Comparison of ENCODE assay signal across 10 mouse cellular contexts in the genomic region with DNA sequence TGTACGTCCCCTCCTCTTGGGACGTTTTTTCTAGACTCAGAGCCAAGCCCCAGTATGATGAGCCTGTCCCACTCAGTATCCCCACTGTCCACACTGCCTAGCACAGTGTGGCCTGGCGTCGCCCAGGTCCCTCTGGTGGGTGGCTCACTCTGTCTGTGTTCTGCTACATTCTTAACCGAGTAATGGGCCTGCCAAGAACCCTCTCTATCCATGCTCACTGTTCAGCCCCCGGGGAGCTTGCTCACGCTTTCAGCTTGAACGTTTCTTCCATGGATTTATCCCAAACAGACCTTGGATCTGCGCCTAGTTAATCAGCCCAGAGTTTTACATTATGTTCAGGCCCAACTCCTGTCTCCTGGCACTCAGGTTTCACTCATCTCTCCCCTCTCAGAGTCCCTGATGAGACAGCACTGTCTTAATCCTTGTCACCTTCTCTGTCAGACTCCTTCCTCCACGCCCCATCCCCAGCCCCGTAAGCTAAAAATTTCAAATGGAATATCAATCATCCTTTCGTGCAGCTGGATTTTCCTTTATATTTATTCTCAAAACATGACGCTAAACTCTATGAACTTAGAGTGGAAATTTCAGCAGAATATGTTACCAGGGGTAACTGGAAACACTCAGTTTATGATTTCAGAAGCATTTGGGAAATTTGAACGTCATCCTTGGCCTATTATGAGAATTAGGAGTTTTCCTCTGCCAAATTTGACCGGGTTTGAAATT.
DNase-seq lines count a peak whose midpoint lies in the region; ATAC-seq lines count a peak whose summit lies in the region.
"Had no signal": no experiment of that assay in that cellular context is flagged by ENCODE, and none has a peak within 500 bp of the region (broad histone marks: within the 10 kb centered on the region; RNA-seq: fewer than 3 reads in every experiment).

No protein-coding gene starts in this region.

- no peak overlapping the region for H3K4me2 ChIP-seq in limb, embryonic 12.5 days

- H3K9ac ChIP-seq in limb, embryonic 12.5 days (replicated peaks) = no peak overlapping the region
- H3K9ac ChIP-seq: liver, embryonic 14.5 days had no signal

- H3K27ac ChIP-seq in limb, embryonic 12.5 days = peak overlapping the region; percentile 60; the same call in 1 of the 2 replicates
- H3K27ac ChIP-seq: liver, embryonic 14.5 days had no signal

- WGBS in limb, embryonic 12.5 days = 74% methylated on average over 15 of the region's 15 CpGs

- no peaks in the 10 kb centered on the region for H3K27me3 ChIP-seq in limb, embryonic 12.5 days

- intact Hi-C loops in gastrocnemius, postnatal 14 days (cut with DNase I; ENCODE audit: low total_unique reads) = no loop called here

- H3K36me3 ChIP-seq in limb, embryonic 12.5 days = peaks cover 3% of the 10 kb centered on the region; the same call in 1 of the 2 replicates

- no peak for ATAC-seq in limb, embryonic 12.5 days (ENCODE audit: insufficient number of reproducible peaks, insufficient read depth, low FRiP score, low TSS enrichment, low read depth)
- no peak for ATAC-seq in erythroblast, adult 5-6 weeks (replicated peaks; ENCODE audit: low FRiP score, poor library complexity, severe bottlenecking)

- no peak overlapping the region for H3K4me3 ChIP-seq in limb, embryonic 12.5 days (replicated peaks)

- peak; percentile 51 for DNase-seq in kidney, postnatal 10 days
- DNase-seq in kidney, adult 11 months = no peak
- peak; percentile 42 to 57 for DNase-seq in cerebellum, postnatal 14 days
- peak; percentile 50 for DNase-seq in gastrocnemius, postnatal 14 days
- DNase-seq in frontal cortex, postnatal 25 days (ENCODE audit: low spot score in 2 of 2) = no peak
- no peak for DNase-seq in urinary bladder, postnatal 25 days (ENCODE audit: low spot score)

- no peaks in the 10 kb centered on the region for H3K9me3 ChIP-seq in limb, embryonic 12.5 days
- H3K9me3 ChIP-seq: G1E had no signal

- H3K4me1 ChIP-seq in limb, embryonic 12.5 days (replicated peaks) = peaks cover 64% of the 10 kb centered on the region

Comparison
In these comparisons a context has a peak if more than half of its experiments do, and no peak if none do; other contexts are left out.
1. DNase-seq: peak in kidney, postnatal 10 days (single experiment), cerebellum, postnatal 14 days (2 of 2) and gastrocnemius, postnatal 14 days (single experiment); none in kidney, adult 11 months (single experiment), frontal cortex, postnatal 25 days (0 of 2) and urinary bladder, postnatal 25 days (single experiment).